Mouse (Mus musculus): Measurements from ENCODE around the gene Cd37.

GRCm38 (mm10) chr7:45247666-45248065 lies 8.8 kb upstream of the Cd37 start:
- TF ChIP-seq CTCF (IDR thresholded peaks at IDR 0.05; ENCODE audit: extremely low read depth, insufficient read depth, insufficient read length, insufficient replicate concordance) (no peak), POLR2A (IDR thresholded peaks at IDR 0.05; ENCODE audit: low read depth, low read length) (no peak)

All from spleen, adult 2 months (tissue).